Mouse (Mus musculus): ENCODE measurements around the gene Tusc1.

Gene Tusc1

GRCm38 (mm10) chr4:93335118-93336003, at the start of gene Tusc1:
TSS of gene Tusc1 (minus strand) at chr4:93335511.
- no peak for DNase-seq (ENCODE audit: low read depth, low spot score)

DNA sequence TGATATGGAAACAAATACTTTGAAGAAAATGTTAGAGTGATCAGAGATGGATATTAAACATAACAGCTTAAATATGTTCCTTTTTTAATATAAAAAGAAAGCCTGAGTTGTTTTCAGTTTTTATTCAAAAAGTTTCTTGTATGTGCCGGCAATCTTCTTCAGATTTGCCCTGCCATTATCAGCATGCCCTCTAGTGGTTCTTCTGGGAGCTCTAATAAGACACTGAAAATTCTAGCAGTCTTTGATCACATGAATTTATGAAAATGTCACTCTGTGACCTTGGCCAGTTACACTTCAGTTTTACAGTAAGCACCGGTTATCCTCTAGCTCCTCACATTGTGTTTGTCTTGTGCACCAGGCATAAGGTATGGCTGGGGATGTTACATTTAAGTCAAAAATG, 17.6 kb upstream of the Tusc1 start:
- DNase-seq (ENCODE audit: low read depth, low spot score), result no peak

- no peak for DNase-seq (ENCODE audit: low read depth, low spot score)
Observed at GRCm38 (mm10) chr4:93344357-93344756, 9.0 kb upstream of the Tusc1 start.

DNA sequence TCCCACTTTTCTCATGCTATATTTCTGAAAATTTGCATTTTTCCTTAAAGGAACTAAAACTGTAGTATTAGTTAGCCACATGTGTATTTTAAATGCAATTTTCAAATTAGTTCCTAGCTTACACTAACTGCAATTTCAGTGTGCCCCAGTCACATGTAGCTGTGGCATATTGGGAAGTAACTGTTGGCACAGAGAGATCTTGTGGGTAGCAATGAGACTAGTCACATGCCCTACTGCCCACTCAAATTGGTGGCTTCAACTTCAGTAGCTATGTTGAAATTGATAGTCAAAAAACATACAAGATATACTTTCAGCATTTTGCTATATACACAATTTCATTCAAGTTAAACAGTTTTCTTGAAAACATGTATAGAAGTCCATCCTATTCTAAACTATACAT, 6.3 kb upstream of the Tusc1 start:
- no peak for DNase-seq (ENCODE audit: low read depth, low spot score)

DNA sequence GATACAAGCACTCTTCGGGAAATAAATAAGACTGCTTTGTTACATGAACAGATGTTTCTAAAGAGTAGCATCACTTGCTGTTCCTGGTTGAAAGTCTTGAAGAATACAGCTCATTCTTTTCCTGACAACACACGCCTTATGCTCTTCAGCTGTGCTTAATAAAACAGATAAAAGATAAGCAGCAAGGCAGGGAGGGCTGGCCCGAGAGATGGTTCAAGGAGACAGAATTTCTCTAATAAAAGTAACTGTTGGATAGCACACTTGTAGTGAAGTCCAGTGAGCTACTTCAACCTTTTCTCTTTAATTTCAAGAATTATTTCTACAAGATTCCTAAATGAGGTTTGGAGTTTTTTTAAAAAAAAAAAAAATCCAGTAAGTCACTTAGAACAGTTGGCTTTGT, 2.7 kb upstream of the Tusc1 start:
- DNase-seq (ENCODE audit: low read depth, low spot score), result no peak

DNA sequence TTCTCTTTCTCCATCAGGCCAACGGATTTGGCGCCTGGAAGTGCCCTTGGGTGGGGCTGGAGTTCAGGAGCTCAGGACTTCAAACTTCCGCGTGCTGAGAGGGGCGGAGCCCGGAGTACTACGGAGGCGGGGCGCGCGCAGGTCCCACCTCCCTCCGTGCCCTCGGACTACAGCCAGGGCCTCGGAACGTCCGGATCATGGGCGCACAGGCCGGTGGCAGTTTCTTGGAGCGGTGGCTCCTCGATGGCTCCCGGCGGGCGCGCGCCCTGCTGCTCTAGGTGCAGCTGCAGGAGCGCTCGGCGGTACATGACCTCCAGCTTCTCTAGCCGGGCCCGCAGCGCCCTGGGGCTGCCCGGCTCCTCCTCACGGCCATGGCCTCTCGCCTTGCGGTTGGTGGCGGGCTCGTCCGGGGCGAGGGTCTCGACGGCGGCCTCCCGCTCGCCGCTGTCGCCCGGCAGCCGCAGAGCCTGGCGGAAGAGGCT, 634 bp downstream of the Tusc1 start:
- DNase-seq (ENCODE audit: low read depth, low spot score), result peak; percentile 57

GRCm38 (mm10) chr4:93307486-93307885, 27.8 kb downstream of the Tusc1 start:
- no peak for DNase-seq (ENCODE audit: low read depth, low spot score)

DNA sequence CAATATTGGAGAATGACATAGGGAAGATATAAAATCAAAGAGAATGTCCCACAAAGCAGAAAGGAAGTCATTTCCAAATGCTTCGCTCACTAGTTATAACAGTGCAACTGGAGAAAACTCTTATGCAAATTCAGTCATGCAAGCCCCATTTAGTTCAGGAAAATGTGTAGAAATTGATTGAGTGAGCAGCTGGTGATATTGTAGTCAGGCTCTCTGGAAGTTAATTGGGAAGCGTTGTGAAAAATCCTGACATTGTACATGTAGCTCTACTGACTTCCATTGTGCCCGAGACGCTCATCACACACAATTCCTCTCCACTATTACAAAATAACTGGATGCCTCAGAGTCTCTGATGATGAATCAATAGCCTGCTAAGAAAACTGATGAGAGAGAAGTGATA, 49.2 kb downstream of the Tusc1 start:
- DNase-seq (ENCODE audit: low read depth, low spot score), result no peak

Measured in WW6 (cell line).